Mouse (Mus musculus): ENCODE results near the gene Hist1h3b. TPM values are rescaled to one million over a fixed set of nuclear protein-coding genes. Genes with fewer than 3 reads are reported as not detected.
"Not testable (repeated sequence)": the region's sequence is repeated elsewhere in the genome, so short reads cannot be mapped to it uniquely, and the experiment has no call there.

Gene Hist1h3b
- polyA plus RNA-seq, 1 experiment from 2014 or later = 2.6 TPM

DNA sequence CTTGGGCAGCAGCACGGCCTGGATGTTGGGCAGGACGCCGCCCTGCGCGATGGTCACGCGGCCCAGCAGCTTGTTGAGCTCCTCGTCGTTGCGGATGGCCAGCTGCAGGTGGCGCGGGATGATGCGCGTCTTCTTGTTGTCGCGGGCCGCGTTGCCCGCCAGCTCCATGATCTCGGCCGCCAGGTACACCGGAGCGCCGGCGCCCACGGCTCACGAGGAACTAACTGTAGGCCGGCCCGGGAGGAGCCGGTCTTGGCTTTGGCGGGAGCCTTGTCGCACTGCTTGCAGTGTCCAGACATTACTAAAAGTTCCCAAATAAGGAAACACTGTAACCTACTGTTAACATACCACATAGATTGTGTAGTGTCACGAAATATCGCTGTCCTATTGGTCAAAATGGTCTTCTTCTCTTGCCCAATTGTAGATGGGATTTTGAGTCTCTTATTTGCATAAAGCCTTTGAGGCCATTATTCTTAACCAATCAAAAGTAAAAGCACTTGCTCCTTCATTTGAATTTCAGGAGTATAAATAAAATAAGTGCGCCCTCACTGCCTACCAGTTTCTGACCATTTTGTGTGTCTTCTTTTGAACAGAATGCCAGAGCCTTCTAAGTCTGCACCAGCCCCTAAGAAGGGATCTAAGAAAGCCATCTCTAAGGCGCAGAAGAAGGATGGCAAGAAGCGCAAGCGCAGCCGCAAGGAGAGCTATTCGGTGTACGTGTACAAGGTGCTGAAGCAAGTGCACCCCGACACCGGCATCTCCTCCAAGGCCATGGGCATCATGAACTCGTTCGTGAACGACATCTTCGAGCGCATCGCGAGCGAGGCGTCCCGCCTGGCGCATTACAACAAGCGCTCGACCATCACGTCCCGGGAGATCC, 5.6 kb upstream of the Hist1h3b start, which contains the start of gene Hist1h2bb:
Gene Hist1h2bb, plus strand, starts transcription at position 534 of the 880 bp plus-strand sequence.
- H3K27me3 ChIP-seq (replicated peaks; ENCODE audit: insufficient read depth, low read length); H3K9me3 ChIP-seq (ENCODE audit: low read length); H3K9ac ChIP-seq (replicated peaks; ENCODE audit: low read depth); H3K36me3 ChIP-seq (ENCODE audit: insufficient read depth, low read length); H3K4me1 ChIP-seq (ENCODE audit: insufficient read depth, low read depth, low read length): not testable (repeated sequence)
- peak within 1 kb of the TSS; percentile 55 for H3K4me2 ChIP-seq (replicated peaks; ENCODE audit: low read depth, low read length)
- peak within 1 kb of the TSS; percentile 91 for H3K27ac ChIP-seq (ENCODE audit: low read length)
- DNase-seq (ENCODE audit: low spot score) (peak; percentile 99), ATAC-seq (peak; percentile 92)
- peak; percentile 93 for TF ChIP-seq EP300 (IDR thresholded peaks at IDR 0.05)
- TF ChIP-seq CTCF (IDR thresholded peaks at IDR 0.05) = peak; percentile 40
- WGBS = under 1% methylated on average over 35 of the region's 58 CpGs
- peak within 1 kb of the TSS; percentile 20 for H3K4me3 ChIP-seq (ENCODE audit: low read depth, low read length)

DNA sequence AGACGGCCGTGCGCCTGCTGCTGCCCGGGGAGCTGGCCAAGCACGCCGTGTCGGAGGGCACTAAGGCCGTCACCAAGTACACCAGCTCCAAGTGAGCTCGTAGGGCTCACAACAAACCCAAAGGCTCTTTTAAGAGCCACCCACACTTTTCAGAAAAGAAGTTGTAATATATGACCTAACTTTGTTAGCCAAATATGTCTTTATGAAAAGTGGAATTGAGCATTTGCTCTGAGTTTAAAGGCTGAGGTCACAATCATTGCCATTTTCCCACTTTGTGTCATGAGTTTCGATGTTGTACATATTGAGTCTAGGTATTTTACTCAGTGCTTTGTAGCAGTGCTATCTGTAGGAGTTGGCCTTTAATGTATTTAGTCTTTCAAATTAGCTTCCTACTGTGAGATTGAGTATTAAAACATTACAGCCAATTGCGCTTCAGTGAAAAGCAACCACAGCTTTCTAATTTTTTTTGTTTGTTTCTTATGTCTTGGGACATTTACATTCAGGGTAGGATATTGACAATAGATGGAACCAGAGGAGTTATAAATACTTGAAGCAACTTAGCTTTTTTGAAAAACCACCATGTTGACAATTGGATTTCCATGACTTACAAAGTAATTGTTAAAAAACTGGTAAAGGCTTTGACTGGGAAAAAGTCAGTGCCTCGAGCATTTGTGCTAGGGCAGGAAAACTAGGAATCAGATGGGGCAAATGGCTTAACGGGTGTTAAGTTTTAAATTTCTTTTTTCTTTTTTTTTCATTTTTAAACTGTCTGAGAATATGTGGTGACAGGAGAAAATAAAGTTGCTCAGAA, 4.8 kb upstream of the Hist1h3b start:
- WGBS = 4% methylated on average over 9 of the region's 13 CpGs
- Histone ChIP-seq H3K36me3 (ENCODE audit: insufficient read depth, low read length) (no peaks in the 10 kb centered on the region), H3K4me2 (replicated peaks; ENCODE audit: low read depth, low read length) (peak overlapping the region; percentile 46), H3K9ac (replicated peaks; ENCODE audit: low read depth) (no peak overlapping the region), H3K27ac (ENCODE audit: low read length) (peak overlapping the region; percentile 91), H3K9me3 (ENCODE audit: low read length) (no peaks in the 10 kb centered on the region), H3K27me3 (replicated peaks; ENCODE audit: insufficient read depth, low read length) (no peaks in the 10 kb centered on the region), H3K4me3 (ENCODE audit: low read depth, low read length) (peak overlapping the region; percentile 20; the same call in 1 of the 2 replicates), H3K4me1 (ENCODE audit: insufficient read depth, low read depth, low read length) (no peaks in the 10 kb centered on the region; the same call in 1 of the 2 replicates)
- no peak for DNase-seq (ENCODE audit: low spot score)
- ATAC-seq = peak; percentile 8
- TF ChIP-seq EP300 (IDR thresholded peaks at IDR 0.05) (no peak), CTCF (IDR thresholded peaks at IDR 0.05) (no peak)

DNA sequence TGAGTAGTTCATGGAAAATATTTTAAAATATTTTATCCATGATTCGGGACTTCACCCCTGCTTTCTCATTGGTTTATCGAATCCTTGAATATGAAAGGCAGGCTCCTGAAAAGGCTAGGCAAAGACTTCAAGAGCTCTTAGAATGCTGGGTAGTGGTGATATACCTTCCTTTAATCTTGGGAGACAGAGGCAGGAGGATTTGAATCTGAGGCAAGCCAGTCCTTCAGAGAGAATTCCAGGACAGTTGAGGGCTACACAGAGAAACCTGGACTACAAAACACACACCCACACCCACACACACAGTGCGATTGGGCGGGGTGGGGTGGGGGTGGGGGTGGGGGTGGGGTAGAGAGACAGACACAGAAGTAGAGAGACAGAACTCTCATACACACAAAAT, 4.2 kb upstream of the Hist1h3b start:
- ATAC-seq = no peak
- no peak overlapping the region for H3K4me2 ChIP-seq (replicated peaks; ENCODE audit: low read depth, low read length)
- WGBS = 3% methylated on average over 4 of the region's 4 CpGs

DNA sequence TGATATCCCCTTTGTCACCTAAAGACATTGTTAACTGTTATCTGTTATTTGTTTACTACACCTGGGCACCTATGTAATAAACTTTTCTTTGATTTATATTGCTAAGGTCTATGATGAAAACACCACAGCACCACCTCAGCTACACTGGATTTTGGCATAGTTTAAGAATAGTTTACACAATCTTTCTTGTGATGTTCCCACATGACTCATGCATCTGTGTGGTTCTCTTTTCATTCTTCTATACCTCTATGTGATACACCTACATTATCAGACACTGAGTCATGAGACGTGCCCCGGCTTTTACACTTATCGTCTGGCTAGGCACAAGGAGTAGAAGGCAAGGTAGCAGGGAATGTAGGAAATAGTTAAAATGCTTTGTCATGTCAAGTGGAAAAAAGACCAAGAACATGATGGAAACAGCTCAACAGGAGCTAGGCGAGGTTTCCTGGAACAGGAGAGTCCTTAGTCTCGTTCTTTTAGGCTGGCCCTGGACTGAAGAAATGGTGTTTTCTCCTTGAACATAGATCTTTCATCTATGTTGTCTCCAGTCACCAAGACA, 2.4 kb upstream of the Hist1h3b start:
- no peak overlapping the region for H3K4me3 ChIP-seq (ENCODE audit: low read depth, low read length)
- H3K36me3 ChIP-seq (ENCODE audit: insufficient read depth, low read length) = no peaks in the 10 kb centered on the region
- 86% methylated on average over 5 of the region's 5 CpGs for WGBS
- no peaks in the 10 kb centered on the region; the same call in 1 of the 2 replicates for H3K4me1 ChIP-seq (ENCODE audit: insufficient read depth, low read depth, low read length)
- H3K9ac ChIP-seq (replicated peaks; ENCODE audit: low read depth) = no peak overlapping the region
- no peak for ATAC-seq
- H3K4me2 ChIP-seq (replicated peaks; ENCODE audit: low read depth, low read length) = no peak overlapping the region
- TF ChIP-seq CTCF (IDR thresholded peaks at IDR 0.05) (no peak), EP300 (IDR thresholded peaks at IDR 0.05) (peak; percentile 52; the same call in 1 of the 2 replicates)
- no peak overlapping the region for H3K27ac ChIP-seq (ENCODE audit: low read length)
- H3K27me3 ChIP-seq (replicated peaks; ENCODE audit: insufficient read depth, low read length) = no peaks in the 10 kb centered on the region
- H3K9me3 ChIP-seq (ENCODE audit: low read length) = no peaks in the 10 kb centered on the region
- DNase-seq (ENCODE audit: low spot score) = no peak

More for the DNA sequence above, 4.2 kb upstream of the Hist1h3b start:
- no peak overlapping the region for H3K9ac ChIP-seq (replicated peaks; ENCODE audit: low read depth)
- H3K4me3 ChIP-seq (ENCODE audit: low read depth, low read length) = no peak overlapping the region
- no peaks in the 10 kb centered on the region for H3K9me3 ChIP-seq (ENCODE audit: low read length)
- no peaks in the 10 kb centered on the region for H3K36me3 ChIP-seq (ENCODE audit: insufficient read depth, low read length)
- no peaks in the 10 kb centered on the region; the same call in 1 of the 2 replicates for H3K4me1 ChIP-seq (ENCODE audit: insufficient read depth, low read depth, low read length)
- no peak for TF ChIP-seq CTCF (IDR thresholded peaks at IDR 0.05)
- TF ChIP-seq EP300 (IDR thresholded peaks at IDR 0.05) = no peak
- H3K27me3 ChIP-seq (replicated peaks; ENCODE audit: insufficient read depth, low read length) = no peaks in the 10 kb centered on the region
- no peak overlapping the region for H3K27ac ChIP-seq (ENCODE audit: low read length)
- no peak for DNase-seq (ENCODE audit: low spot score)

DNA sequence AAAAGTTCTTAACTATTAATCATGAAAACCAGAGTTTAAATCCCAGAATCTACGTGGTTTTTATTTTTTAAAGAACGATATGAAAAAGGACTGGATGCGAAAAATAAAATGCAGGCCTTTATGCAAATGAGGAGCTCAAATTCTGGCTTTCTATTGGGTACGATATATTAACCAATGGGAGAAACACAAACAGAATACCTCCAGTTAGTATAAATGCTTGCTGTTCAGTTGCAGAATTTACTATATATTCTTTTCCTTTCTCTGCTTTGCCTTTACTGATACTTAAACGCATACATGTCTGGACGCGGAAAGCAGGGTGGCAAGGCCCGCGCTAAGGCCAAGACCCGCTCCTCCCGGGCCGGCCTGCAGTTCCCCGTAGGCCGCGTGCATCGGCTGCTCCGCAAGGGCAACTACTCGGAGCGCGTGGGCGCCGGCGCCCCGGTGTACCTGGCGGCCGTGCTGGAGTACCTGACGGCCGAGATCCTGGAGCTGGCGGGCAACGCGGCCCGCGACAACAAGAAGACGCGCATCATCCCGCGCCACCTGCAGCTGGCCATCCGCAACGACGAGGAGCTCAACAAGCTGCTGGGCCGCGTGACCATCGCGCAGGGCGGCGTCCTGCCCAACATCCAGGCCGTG, 1.1 kb upstream of the Hist1h3b start, which contains the start of gene Hist1h2ab:
Gene Hist1h2ab, plus strand, starts transcription at position 288 of the 639 bp plus-strand sequence.
- peak within 1 kb of the TSS; percentile 62 for H3K4me2 ChIP-seq (replicated peaks; ENCODE audit: low read depth, low read length)
- not testable (repeated sequence) for H3K36me3 ChIP-seq (ENCODE audit: insufficient read depth, low read length); H3K9me3 ChIP-seq (ENCODE audit: low read length); H3K27me3 ChIP-seq (replicated peaks; ENCODE audit: insufficient read depth, low read length); H3K9ac ChIP-seq (replicated peaks; ENCODE audit: low read depth); H3K4me1 ChIP-seq (ENCODE audit: insufficient read depth, low read depth, low read length)
- TF ChIP-seq EP300 (IDR thresholded peaks at IDR 0.05) (peak; percentile 64), CTCF (IDR thresholded peaks at IDR 0.05) (0 out of 2 replicates have a peak, but pooled peaks have one; percentile 16)
- under 1% methylated on average over 25 of the region's 47 CpGs for WGBS
- DNase-seq (ENCODE audit: low spot score) = peak; percentile 93
- peak; percentile 45 for ATAC-seq
- H3K4me3 ChIP-seq (ENCODE audit: low read depth, low read length) = peak within 1 kb of the TSS; percentile 31
- H3K27ac ChIP-seq (ENCODE audit: low read length) = peak within 1 kb of the TSS; percentile 89

All from lung, postnatal 0 days (tissue).